Mouse (Mus musculus): ENCODE results near the gene Prkcd. TPM values are rescaled to one million over a fixed set of nuclear protein-coding genes. Genes with fewer than 3 reads are reported as not detected.

The Prkcd gene
- polyA plus RNA-seq, 1 experiment from 2014 or later: 35.7 TPM

DNA sequence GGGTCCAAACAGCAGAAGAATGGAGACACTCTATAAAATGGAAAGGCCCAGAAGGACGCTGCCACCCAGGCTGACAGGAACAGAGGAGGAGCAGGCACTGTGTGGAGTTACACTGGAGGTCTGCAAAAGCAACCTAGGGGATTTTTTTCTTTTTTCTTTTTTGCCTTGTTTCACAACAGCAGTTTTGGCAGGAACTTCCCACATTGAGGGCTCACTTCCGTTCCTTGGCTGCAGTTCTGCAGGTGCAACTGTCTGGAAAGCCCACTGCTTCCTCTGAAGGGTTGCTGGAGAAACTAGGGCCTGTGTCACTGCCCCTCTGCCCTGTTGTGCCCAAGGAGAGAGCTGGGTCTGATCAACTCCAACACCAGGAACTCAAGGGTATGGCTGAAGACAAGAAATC, 15.7 kb upstream of the Prkcd start:
- H3K4me3 ChIP-seq (ENCODE audit: low read depth, low read length): no peak overlapping the region
- WGBS: 75% methylated on average over 2 of the region's 2 CpGs
- no peak overlapping the region for H3K27ac ChIP-seq (replicated peaks; ENCODE audit: low read depth, low read length)
- no peaks in the 10 kb centered on the region for H3K9me3 ChIP-seq (ENCODE audit: control insufficient read depth, low read length)
- DNase-seq (ENCODE audit: low spot score) (no peak), ATAC-seq (ENCODE audit: insufficient number of reproducible peaks, low FRiP score, low TSS enrichment, low read depth) (no peak)
- H3K36me3 ChIP-seq (ENCODE audit: control insufficient read depth, insufficient read depth, low read length): no peaks in the 10 kb centered on the region
- no peaks in the 10 kb centered on the region for H3K4me1 ChIP-seq (ENCODE audit: control insufficient read depth, insufficient read depth, low read length)
- H3K4me2 ChIP-seq (ENCODE audit: low read depth, severe bottlenecking): no peak overlapping the region
- H3K9ac ChIP-seq (ENCODE audit: low read length): no peak overlapping the region
- no peaks in the 10 kb centered on the region for H3K27me3 ChIP-seq (ENCODE audit: control insufficient read depth, insufficient read depth, low read length)

GRCm38 (mm10) chr14:30638686-30639085, 12.7 kb upstream of the Prkcd start:
- ATAC-seq (ENCODE audit: insufficient number of reproducible peaks, low FRiP score, low TSS enrichment, low read depth): no peak
- Histone ChIP-seq H3K27ac (replicated peaks; ENCODE audit: low read depth, low read length) (no peak overlapping the region), H3K4me1 (ENCODE audit: control insufficient read depth, insufficient read depth, low read length) (no peaks in the 10 kb centered on the region), H3K36me3 (ENCODE audit: control insufficient read depth, insufficient read depth, low read length) (no peaks in the 10 kb centered on the region), H3K27me3 (ENCODE audit: control insufficient read depth, insufficient read depth, low read length) (no peaks in the 10 kb centered on the region), H3K9me3 (ENCODE audit: control insufficient read depth, low read length) (no peaks in the 10 kb centered on the region), H3K9ac (ENCODE audit: low read length) (no peak overlapping the region), H3K4me2 (ENCODE audit: low read depth, severe bottlenecking) (no peak overlapping the region), H3K4me3 (ENCODE audit: low read depth, low read length) (no peak overlapping the region)
- 79% methylated on average over 4 of the region's 4 CpGs for WGBS
- no peak for DNase-seq (ENCODE audit: low spot score)

DNA sequence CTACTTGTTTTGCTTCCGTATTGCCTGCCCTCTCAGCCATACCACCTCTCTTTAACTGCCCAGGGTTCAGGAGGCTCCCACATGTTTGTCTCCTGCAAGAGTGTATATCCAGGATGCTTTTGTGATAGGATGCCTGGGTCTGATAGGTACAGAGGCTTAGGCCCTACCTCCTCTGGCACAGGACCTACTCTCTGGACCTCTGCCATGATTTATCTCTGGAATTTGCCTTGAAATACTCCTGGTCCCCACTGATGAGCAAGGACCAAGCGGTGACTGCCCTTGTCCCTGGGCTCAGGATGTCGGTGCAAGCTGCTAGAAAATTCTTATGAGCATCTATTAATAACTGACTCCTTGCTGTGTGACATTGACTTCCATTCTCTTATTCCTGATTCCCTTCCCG, 12.0 kb upstream of the Prkcd start:
- WGBS: 86% methylated on average over 4 of the region's 4 CpGs
- no peak overlapping the region for H3K27ac ChIP-seq (replicated peaks; ENCODE audit: low read depth, low read length)
- no peak for ATAC-seq (ENCODE audit: insufficient number of reproducible peaks, low FRiP score, low TSS enrichment, low read depth)

GRCm38 (mm10) chr14:30637087-30637486, 11.1 kb upstream of the Prkcd start:
- H3K27me3 ChIP-seq (ENCODE audit: control insufficient read depth, insufficient read depth, low read length): no peaks in the 10 kb centered on the region
- ATAC-seq (ENCODE audit: insufficient number of reproducible peaks, low FRiP score, low TSS enrichment, low read depth) (no peak), DNase-seq (ENCODE audit: low spot score) (peak; percentile 32)

More for the DNA sequence above, 12.0 kb upstream of the Prkcd start:
- DNase-seq (ENCODE audit: low spot score): no peak
- Histone ChIP-seq H3K9me3 (ENCODE audit: control insufficient read depth, low read length) (no peaks in the 10 kb centered on the region), H3K4me2 (ENCODE audit: low read depth, severe bottlenecking) (no peak overlapping the region), H3K4me3 (ENCODE audit: low read depth, low read length) (no peak overlapping the region), H3K36me3 (ENCODE audit: control insufficient read depth, insufficient read depth, low read length) (no peaks in the 10 kb centered on the region), H3K4me1 (ENCODE audit: control insufficient read depth, insufficient read depth, low read length) (no peaks in the 10 kb centered on the region), H3K9ac (ENCODE audit: low read length) (no peak overlapping the region), H3K27me3 (ENCODE audit: control insufficient read depth, insufficient read depth, low read length) (no peaks in the 10 kb centered on the region)

GRCm38 (mm10) chr14:30636499-30636898, 10.5 kb upstream of the Prkcd start:
- no peak overlapping the region for H3K9ac ChIP-seq (ENCODE audit: low read length)
- ATAC-seq (ENCODE audit: insufficient number of reproducible peaks, low FRiP score, low TSS enrichment, low read depth): no peak
- H3K4me2 ChIP-seq (ENCODE audit: low read depth, severe bottlenecking): no peak overlapping the region
- H3K4me1 ChIP-seq (ENCODE audit: control insufficient read depth, insufficient read depth, low read length): no peaks in the 10 kb centered on the region
- no peak for DNase-seq (ENCODE audit: low spot score)
- no peaks in the 10 kb centered on the region for H3K36me3 ChIP-seq (ENCODE audit: control insufficient read depth, insufficient read depth, low read length)
- no peak overlapping the region for H3K4me3 ChIP-seq (ENCODE audit: low read depth, low read length)
- WGBS: 83% methylated on average over 9 of the region's 9 CpGs
- no peaks in the 10 kb centered on the region for H3K9me3 ChIP-seq (ENCODE audit: control insufficient read depth, low read length)
- H3K27ac ChIP-seq (replicated peaks; ENCODE audit: low read depth, low read length): no peak overlapping the region
- no peaks in the 10 kb centered on the region for H3K27me3 ChIP-seq (ENCODE audit: control insufficient read depth, insufficient read depth, low read length)

More at GRCm38 (mm10) chr14:30637087-30637486, 11.1 kb upstream of the Prkcd start:
- Histone ChIP-seq H3K4me3 (ENCODE audit: low read depth, low read length) (no peak overlapping the region), H3K4me1 (ENCODE audit: control insufficient read depth, insufficient read depth, low read length) (no peaks in the 10 kb centered on the region), H3K9me3 (ENCODE audit: control insufficient read depth, low read length) (no peaks in the 10 kb centered on the region), H3K27ac (replicated peaks; ENCODE audit: low read depth, low read length) (no peak overlapping the region), H3K9ac (ENCODE audit: low read length) (no peak overlapping the region), H3K4me2 (ENCODE audit: low read depth, severe bottlenecking) (no peak overlapping the region), H3K36me3 (ENCODE audit: control insufficient read depth, insufficient read depth, low read length) (no peaks in the 10 kb centered on the region)
- WGBS: 71% methylated on average over 2 of the region's 2 CpGs

DNA sequence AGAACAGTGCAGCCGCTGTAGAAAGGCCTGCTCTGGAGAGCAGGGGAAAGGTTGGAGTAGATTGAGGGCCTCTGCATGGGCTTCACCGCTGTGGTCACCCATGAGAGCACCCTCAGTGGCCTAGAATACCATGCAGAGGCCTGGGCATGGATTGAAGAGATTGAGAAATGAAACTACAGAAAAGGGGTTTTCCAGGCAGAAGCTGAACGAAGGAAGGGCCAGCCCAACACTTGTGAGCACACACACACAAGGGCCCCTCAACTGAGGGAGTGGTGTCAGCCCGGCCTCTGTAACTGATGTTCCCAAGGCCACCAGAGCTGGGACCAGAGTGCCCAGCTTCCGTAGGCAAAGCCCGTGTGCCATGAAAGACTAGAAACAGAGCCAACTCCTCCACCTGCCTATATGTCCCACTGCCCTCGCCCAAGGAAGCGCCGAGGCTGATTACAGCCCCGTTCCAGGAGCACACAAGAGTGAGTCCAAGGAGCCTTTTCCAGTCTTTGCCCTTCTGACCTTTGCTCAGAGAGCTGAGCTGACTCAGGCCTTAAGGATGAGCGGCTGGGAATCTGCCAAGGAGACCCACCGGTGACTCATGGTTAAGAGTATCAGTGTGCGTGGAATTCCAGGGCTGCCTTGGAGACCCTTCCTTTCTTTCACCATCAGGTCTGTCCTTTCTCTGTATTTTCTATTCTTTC, 9.4 kb upstream of the Prkcd start:
- H3K36me3 ChIP-seq (ENCODE audit: control insufficient read depth, insufficient read depth, low read length): no peaks in the 10 kb centered on the region
- H3K27ac ChIP-seq (replicated peaks; ENCODE audit: low read depth, low read length): no peak overlapping the region
- H3K4me2 ChIP-seq (ENCODE audit: low read depth, severe bottlenecking): no peak overlapping the region
- H3K4me3 ChIP-seq (ENCODE audit: low read depth, low read length): no peak overlapping the region
- no peaks in the 10 kb centered on the region for H3K9me3 ChIP-seq (ENCODE audit: control insufficient read depth, low read length)
- H3K9ac ChIP-seq (ENCODE audit: low read length): no peak overlapping the region
- ATAC-seq (ENCODE audit: insufficient number of reproducible peaks, low FRiP score, low TSS enrichment, low read depth) (no peak), DNase-seq (ENCODE audit: low spot score) (no peak)
- no peaks in the 10 kb centered on the region for H3K27me3 ChIP-seq (ENCODE audit: control insufficient read depth, insufficient read depth, low read length)
- no peaks in the 10 kb centered on the region for H3K4me1 ChIP-seq (ENCODE audit: control insufficient read depth, insufficient read depth, low read length)
- 82% methylated on average over 13 of the region's 13 CpGs for WGBS

- ATAC-seq (ENCODE audit: insufficient number of reproducible peaks, low FRiP score, low TSS enrichment, low read depth): no peak
- H3K36me3 ChIP-seq (ENCODE audit: control insufficient read depth, insufficient read depth, low read length): no peaks in the 10 kb centered on the region
- H3K9me3 ChIP-seq (ENCODE audit: control insufficient read depth, low read length): no peaks in the 10 kb centered on the region
- no peak for DNase-seq (ENCODE audit: low spot score)
- no peak overlapping the region for H3K9ac ChIP-seq (ENCODE audit: low read length)
- no peak overlapping the region for H3K4me2 ChIP-seq (ENCODE audit: low read depth, severe bottlenecking)
- no peak overlapping the region for H3K27ac ChIP-seq (replicated peaks; ENCODE audit: low read depth, low read length)
- no peaks in the 10 kb centered on the region for H3K27me3 ChIP-seq (ENCODE audit: control insufficient read depth, insufficient read depth, low read length)
- no peaks in the 10 kb centered on the region for H3K4me1 ChIP-seq (ENCODE audit: control insufficient read depth, insufficient read depth, low read length)
- no peak overlapping the region for H3K4me3 ChIP-seq (ENCODE audit: low read depth, low read length)
- 100% methylated on average over 1 of the region's 1 CpGs for WGBS
Measured at GRCm38 (mm10) chr14:30634418-30634817, 8.4 kb upstream of the Prkcd start.

DNA sequence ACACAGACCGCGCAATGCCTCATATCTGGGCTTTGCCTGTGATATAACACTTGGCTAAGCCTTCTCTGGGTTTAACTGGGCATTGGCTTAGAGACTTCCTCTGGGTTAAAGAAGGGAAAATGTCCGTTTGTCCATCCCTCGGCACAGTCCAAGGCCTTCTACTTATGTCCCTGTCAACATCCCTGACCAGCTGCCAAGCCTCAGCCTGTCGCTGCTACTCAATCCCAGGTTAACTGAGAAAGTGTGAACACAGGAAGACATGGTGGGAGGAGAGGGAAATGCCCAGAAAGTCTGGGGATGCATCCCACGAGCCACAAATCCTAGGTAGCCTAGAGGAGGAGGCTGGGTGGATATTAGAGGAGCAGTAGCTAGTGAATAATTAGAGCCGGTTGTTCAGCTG, 7.7 kb upstream of the Prkcd start:
- ATAC-seq (ENCODE audit: insufficient number of reproducible peaks, low FRiP score, low TSS enrichment, low read depth): no peak
- Histone ChIP-seq H3K27me3 (ENCODE audit: control insufficient read depth, insufficient read depth, low read length) (no peaks in the 10 kb centered on the region), H3K4me3 (ENCODE audit: low read depth, low read length) (no peak overlapping the region), H3K4me2 (ENCODE audit: low read depth, severe bottlenecking) (no peak overlapping the region), H3K36me3 (ENCODE audit: control insufficient read depth, insufficient read depth, low read length) (no peaks in the 10 kb centered on the region), H3K4me1 (ENCODE audit: control insufficient read depth, insufficient read depth, low read length) (no peaks in the 10 kb centered on the region), H3K27ac (replicated peaks; ENCODE audit: low read depth, low read length) (no peak overlapping the region), H3K9me3 (ENCODE audit: control insufficient read depth, low read length) (no peaks in the 10 kb centered on the region), H3K9ac (ENCODE audit: low read length) (no peak overlapping the region)
- DNase-seq (ENCODE audit: low spot score): no peak
- 66% methylated on average over 7 of the region's 7 CpGs for WGBS

- no peaks in the 10 kb centered on the region for H3K27me3 ChIP-seq (ENCODE audit: control insufficient read depth, insufficient read depth, low read length)
- no peaks in the 10 kb centered on the region for H3K36me3 ChIP-seq (ENCODE audit: control insufficient read depth, insufficient read depth, low read length)
- H3K27ac ChIP-seq (replicated peaks; ENCODE audit: low read depth, low read length): no peak overlapping the region
- DNase-seq (ENCODE audit: low spot score): no peak
- H3K4me3 ChIP-seq (ENCODE audit: low read depth, low read length): no peak overlapping the region
- H3K9ac ChIP-seq (ENCODE audit: low read length): no peak overlapping the region
- 44% methylated on average over 2 of the region's 2 CpGs for WGBS
- no peak for ATAC-seq (ENCODE audit: insufficient number of reproducible peaks, low FRiP score, low TSS enrichment, low read depth)
- no peak overlapping the region for H3K4me2 ChIP-seq (ENCODE audit: low read depth, severe bottlenecking)
- no peaks in the 10 kb centered on the region for H3K4me1 ChIP-seq (ENCODE audit: control insufficient read depth, insufficient read depth, low read length)
- H3K9me3 ChIP-seq (ENCODE audit: control insufficient read depth, low read length): no peaks in the 10 kb centered on the region
Measured at GRCm38 (mm10) chr14:30631834-30632233, 5.8 kb upstream of the Prkcd start.

All from limb, embryonic 11.5 days (tissue).